Mouse (Mus musculus) erythroblast, embryonic 14.5 days (primary cell): Measurements from ENCODE around the gene Mylk3.

Source experiments
- GATA1 ChIP-seq: IDR thresholded peaks from 2 replicates; pipeline ENCODE4 v1.6.1; 2012; ENCODE audit warnings: low read length, inconsistent platforms, mixed read lengths
- TAL1 ChIP-seq: IDR thresholded peaks from 3 replicates; pipeline ENCODE4 v1.6.1; 2012; ENCODE audit warnings: low read length, inconsistent platforms, mixed read lengths

- no peak for TF ChIP-seq GATA1
- TF ChIP-seq TAL1, result no peak
Observed at GRCm38 (mm10) chr8:85323084-85323483, 63.1 kb downstream of the Mylk3 start.
